ENCODE assay signal across 9 mouse cellular contexts in the genomic region with DNA sequence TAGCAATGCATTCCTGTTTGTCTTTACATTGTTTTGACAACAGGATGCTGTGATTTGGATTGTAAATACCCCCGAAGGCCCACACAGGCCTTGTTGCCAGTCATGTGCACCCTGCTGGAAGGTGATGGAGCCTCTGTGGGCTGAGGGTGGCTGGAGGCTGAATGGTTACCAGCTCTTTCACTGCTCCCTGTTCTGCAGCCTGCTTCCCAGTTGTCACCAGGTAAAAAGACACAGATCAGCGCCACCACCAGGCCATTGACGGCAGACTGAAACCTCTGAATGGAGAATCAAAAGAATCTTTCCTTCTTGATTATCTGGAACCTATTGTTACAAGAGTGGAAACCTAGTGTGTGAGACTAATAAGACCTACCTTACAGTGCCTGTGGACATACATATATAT. TPM values are rescaled to one million over a fixed set of nuclear protein-coding genes. Genes with fewer than 3 reads are reported as not detected.
DNase-seq lines count a peak whose midpoint lies in the region; ATAC-seq and TF ChIP-seq lines count a peak whose summit lies in the region.
"Had no signal": no experiment of that assay in that cellular context is flagged by ENCODE, and none has a peak within 500 bp of the region (broad histone marks: within the 10 kb centered on the region; RNA-seq: fewer than 3 reads in every experiment).

No protein-coding gene starts in this region.

- no peak overlapping the region for H3K4me3 ChIP-seq in forebrain, postnatal 0 days (ENCODE audit: low read depth, low read length)
- H3K4me3 ChIP-seq in forebrain, embryonic 10.5 days: no peak overlapping the region
- H3K4me3 ChIP-seq in lung, embryonic 14.5 days (ENCODE audit: low read depth, low read length): no peak overlapping the region
- H3K4me3 ChIP-seq in ES-E14 (ENCODE audit: insufficient read depth in 1 of 2, low read depth in 1 of 2, low read length in 2 of 2, poor library complexity in 1 of 2, severe bottlenecking in 1 of 2): no peak overlapping the region
- H3K4me3 ChIP-seq in forebrain, embryonic 15.5 days: no peak overlapping the region
- no peak overlapping the region for H3K4me3 ChIP-seq in midbrain, embryonic 11.5 days (ENCODE audit: low read depth, low read length)
- H3K4me3 ChIP-seq: neural tube, embryonic 12.5 days had no signal

- no peak for DNase-seq in forebrain, postnatal 0 days
- DNase-seq in forebrain, embryonic 10.5 days (ENCODE audit: extremely low spot score, low spot score): no peak
- DNase-seq in lung, embryonic 14.5 days: no peak
- no peak for DNase-seq in lung, postnatal 25 days (ENCODE audit: low spot score)
- DNase-seq in ES-E14 (ENCODE audit: low read depth, low spot score): peak; percentile 25
- peak; percentile 49 to 60 for DNase-seq in kidney, postnatal 4 days
- DNase-seq in midbrain, embryonic 11.5 days (ENCODE audit: low spot score, missing footprints): no peak

- no peak overlapping the region for H3K4me2 ChIP-seq in forebrain, postnatal 0 days (ENCODE audit: low read depth)
- H3K4me2 ChIP-seq in lung, embryonic 14.5 days: no peak overlapping the region
- no peak overlapping the region for H3K4me2 ChIP-seq in forebrain, embryonic 15.5 days (replicated peaks)
- no peak overlapping the region for H3K4me2 ChIP-seq in midbrain, embryonic 11.5 days
- H3K4me2 ChIP-seq: neural tube, embryonic 12.5 days had no signal

- TF ChIP-seq CTCF in forebrain, postnatal 0 days (IDR thresholded peaks at IDR 0.05; ENCODE audit: low read depth): peak; percentile 19; the same call in 1 of the 2 replicates
- peak; percentile 29; the same call in 1 of the 2 replicates for TF ChIP-seq CTCF in lung, embryonic 14.5 days (IDR thresholded peaks at IDR 0.05; ENCODE audit: low read depth)

- in situ Hi-C loops in ES-E14 (cut with MboI; ENCODE audit: low sequenced_read_pairs in 2 of 2, unreplicated experiment in 2 of 2): no loop called here

- no peaks in the 10 kb centered on the region for H3K9me3 ChIP-seq in forebrain, postnatal 0 days (ENCODE audit: low read length)
- H3K9me3 ChIP-seq in forebrain, embryonic 10.5 days: no peaks in the 10 kb centered on the region
- no peaks in the 10 kb centered on the region for H3K9me3 ChIP-seq in lung, embryonic 14.5 days (ENCODE audit: low read depth, low read length)
- no peaks in the 10 kb centered on the region for H3K9me3 ChIP-seq in ES-E14 (ENCODE audit: control insufficient read depth, insufficient read depth, low read depth, low read length)
- H3K9me3 ChIP-seq in forebrain, embryonic 15.5 days: no peaks in the 10 kb centered on the region
- no peaks in the 10 kb centered on the region for H3K9me3 ChIP-seq in midbrain, embryonic 11.5 days (ENCODE audit: control insufficient read depth, low read length)
- H3K9me3 ChIP-seq: neural tube, embryonic 12.5 days had no signal

- H3K4me1 ChIP-seq in forebrain, postnatal 0 days (ENCODE audit: insufficient read depth): no peaks in the 10 kb centered on the region
- no peaks in the 10 kb centered on the region for H3K4me1 ChIP-seq in forebrain, embryonic 10.5 days
- H3K4me1 ChIP-seq in lung, embryonic 14.5 days (ENCODE audit: insufficient read depth): no peaks in the 10 kb centered on the region
- H3K4me1 ChIP-seq in ES-E14 (ENCODE audit: control insufficient read depth in 2 of 2, insufficient read depth in 2 of 2, low read length in 2 of 2, poor library complexity in 1 of 2): no peaks in the 10 kb centered on the region
- H3K4me1 ChIP-seq in forebrain, embryonic 15.5 days: no peaks in the 10 kb centered on the region
- H3K4me1 ChIP-seq in midbrain, embryonic 11.5 days (ENCODE audit: control insufficient read depth, insufficient read depth, low read length): no peaks in the 10 kb centered on the region
- H3K4me1 ChIP-seq: neural tube, embryonic 12.5 days had no signal

- WGBS in forebrain, postnatal 0 days: 36% methylated on average over 3 of the region's 3 CpGs
- 30% methylated on average over 3 of the region's 3 CpGs for WGBS in forebrain, embryonic 10.5 days
- 46% methylated on average over 3 of the region's 3 CpGs for WGBS in lung, embryonic 14.5 days
- WGBS in forebrain, embryonic 15.5 days: 27% methylated on average over 3 of the region's 3 CpGs
- WGBS in midbrain, embryonic 11.5 days: 30% methylated on average over 3 of the region's 3 CpGs

- no peaks in the 10 kb centered on the region for H3K27me3 ChIP-seq in forebrain, postnatal 0 days (ENCODE audit: insufficient read depth, low read length)
- no peaks in the 10 kb centered on the region for H3K27me3 ChIP-seq in forebrain, embryonic 10.5 days (ENCODE audit: poor library complexity, severe bottlenecking)
- H3K27me3 ChIP-seq in lung, embryonic 14.5 days (ENCODE audit: insufficient read depth, low read length): no peaks in the 10 kb centered on the region
- no peaks in the 10 kb centered on the region for H3K27me3 ChIP-seq in forebrain, embryonic 15.5 days
- H3K27me3 ChIP-seq in midbrain, embryonic 11.5 days (ENCODE audit: control insufficient read depth, insufficient read depth, low read length): no peaks in the 10 kb centered on the region
- H3K27me3 ChIP-seq: neural tube, embryonic 12.5 days had no signal

- H3K27ac ChIP-seq in forebrain, postnatal 0 days (ENCODE audit: low read depth, low read length): no peak overlapping the region
- H3K27ac ChIP-seq in forebrain, embryonic 10.5 days: no peak overlapping the region
- H3K27ac ChIP-seq in lung, embryonic 14.5 days (ENCODE audit: low read depth): no peak overlapping the region
- H3K27ac ChIP-seq in ES-E14 (ENCODE audit: insufficient read depth, low read depth, low read length, poor library complexity, severe bottlenecking): no peak overlapping the region
- H3K27ac ChIP-seq in forebrain, embryonic 15.5 days (replicated peaks): no peak overlapping the region
- H3K27ac ChIP-seq in midbrain, embryonic 11.5 days (ENCODE audit: low read depth, low read length): no peak overlapping the region
- H3K27ac ChIP-seq: neural tube, embryonic 12.5 days had no signal

- H3K9ac ChIP-seq in forebrain, postnatal 0 days: no peak overlapping the region
- H3K9ac ChIP-seq in lung, embryonic 14.5 days: no peak overlapping the region
- no peak overlapping the region for H3K9ac ChIP-seq in ES-E14 (ENCODE audit: insufficient read depth, low read depth, low read length, poor library complexity, severe bottlenecking)
- no peak overlapping the region for H3K9ac ChIP-seq in forebrain, embryonic 15.5 days (replicated peaks)
- H3K9ac ChIP-seq in midbrain, embryonic 11.5 days (ENCODE audit: low read length): no peak overlapping the region
- H3K9ac ChIP-seq: neural tube, embryonic 12.5 days had no signal

- no peak for ATAC-seq in forebrain, postnatal 0 days
- ATAC-seq in lung, embryonic 14.5 days (ENCODE audit: insufficient read depth): no peak
- no peak for ATAC-seq in forebrain, embryonic 15.5 days (replicated peaks)
- ATAC-seq in midbrain, embryonic 11.5 days (ENCODE audit: low FRiP score): no peak

- no peaks in the 10 kb centered on the region for H3K36me3 ChIP-seq in forebrain, postnatal 0 days (ENCODE audit: insufficient read depth)
- H3K36me3 ChIP-seq in forebrain, embryonic 10.5 days (replicated peaks): no peaks in the 10 kb centered on the region
- no peaks in the 10 kb centered on the region for H3K36me3 ChIP-seq in lung, embryonic 14.5 days (ENCODE audit: insufficient read depth)
- no peaks in the 10 kb centered on the region for H3K36me3 ChIP-seq in ES-E14 (ENCODE audit: control insufficient read depth, insufficient read depth, low read length, poor library complexity, severe bottlenecking)
- no peaks in the 10 kb centered on the region for H3K36me3 ChIP-seq in forebrain, embryonic 15.5 days
- no peaks in the 10 kb centered on the region for H3K36me3 ChIP-seq in midbrain, embryonic 11.5 days (ENCODE audit: control insufficient read depth, insufficient read depth, low read length)
- H3K36me3 ChIP-seq: neural tube, embryonic 12.5 days had no signal

TF ChIP-seq in ES-E14, 5 proteins besides CTCF, POLR2A, EP300 and RAD21:
- TF ChIP-seq ZC3H11A (IDR thresholded peaks at IDR 0.05; ENCODE audit: borderline replicate concordance, low read depth, low read length) (no peak), CHD2 (IDR thresholded peaks at IDR 0.05; ENCODE audit: low read depth, low read length) (no peak), HCFC1 (IDR thresholded peaks at IDR 0.05; ENCODE audit: borderline replicate concordance, insufficient read depth, low read length) (no peak), MAFK (IDR thresholded peaks at IDR 0.05; ENCODE audit: insufficient read depth, low read depth, low read length) (no peak), ZNF384 (IDR thresholded peaks at IDR 0.05; ENCODE audit: low read depth, low read length) (no peak)

RNA-seq across cellular contexts. Expression of gene Trim45, which starts 15.1 kb away (rescaled TPM):
- 9.6 and 12.0 TPM in 2 replicates for total RNA-seq in forebrain, postnatal 0 days (2014; rRNA removed)
- polyA plus RNA-seq in forebrain, postnatal 0 days (2015; fragmentation: Nextera tagmentation; extraction: Ambion mirVana): 4.3 and 5.3 TPM in 2 replicates
- polyA plus RNA-seq in forebrain, embryonic 10.5 days (2016; fragmentation: Nextera tagmentation; extraction: Ambion mirVana): 4.6 and 5.3 TPM in 2 replicates
- 2.8 and 4.3 TPM in 2 replicates for polyA plus RNA-seq in lung, embryonic 14.5 days (2014; fragmentation: Nextera tagmentation; extraction: Ambion mirVana)
- total RNA-seq in ES-E14 (2012; rRNA removed): 4.8 and 5.5 TPM in 2 replicates
- polyA plus RNA-seq in forebrain, embryonic 15.5 days (2015; fragmentation: Nextera tagmentation; extraction: Ambion mirVana): 7.8 and 8.0 TPM in 2 replicates
- polyA plus RNA-seq in midbrain, embryonic 11.5 days (2014; fragmentation: Nextera tagmentation; extraction: Ambion mirVana): 3.9 and 4.0 TPM in 2 replicates

Comparison
In these comparisons a context has a peak if more than half of its experiments do, and no peak if none do; other contexts are left out.
1. DNase-seq: peak in ES-E14 (single experiment) and kidney, postnatal 4 days (2 of 2); none in forebrain, postnatal 0 days (single experiment), forebrain, embryonic 10.5 days (single experiment), lung, embryonic 14.5 days (single experiment), lung, postnatal 25 days (single experiment) and midbrain, embryonic 11.5 days (single experiment).